Mouse (Mus musculus) gastrocnemius, postnatal 36 days (tissue): ENCODE measurements around the gene Utrn. TPM values are rescaled to one million over a fixed set of nuclear protein-coding genes. Genes with fewer than 3 reads are reported as not detected.

Experiments used
- DNase-seq, 2 experiments: peaks; one replicate each; pipeline ENCODE4 v3.0.0; 2022
- intact Hi-C: fragments of 180-260 bp; cut with DNase I; formaldehyde crosslinking; loops from one replicate; pipeline ENCODE4 v1.15.1; 2025
- total RNA-seq, 2 experiments: library from RNA; stranded (reverse); gene quantifications; 2 replicates each; pipeline ENCODE4 v1.2.3; 2021

The Utrn gene
- total RNA-seq, 2 experiments from 2014 or later: 21.8 to 21.9 TPM

GRCm38 (mm10) chr10:12483494-12483893 lies 385.7 kb downstream of the Utrn start:
- DNase-seq: no peak
- intact Hi-C loops: no loop called here

- intact Hi-C loops: no loop called here
- no peak for DNase-seq
Measured at GRCm38 (mm10) chr10:12482975-12483374, 386.2 kb downstream of the Utrn start.

GRCm38 (mm10) chr10:12474850-12475621 lies 394.1 kb downstream of the Utrn start:
- intact Hi-C loops: no loop called here
- DNase-seq: no peak

GRCm38 (mm10) chr10:12469391-12470057 lies 399.6 kb downstream of the Utrn start:
- intact Hi-C loops: no loop called here
- no peak for DNase-seq

DNA sequence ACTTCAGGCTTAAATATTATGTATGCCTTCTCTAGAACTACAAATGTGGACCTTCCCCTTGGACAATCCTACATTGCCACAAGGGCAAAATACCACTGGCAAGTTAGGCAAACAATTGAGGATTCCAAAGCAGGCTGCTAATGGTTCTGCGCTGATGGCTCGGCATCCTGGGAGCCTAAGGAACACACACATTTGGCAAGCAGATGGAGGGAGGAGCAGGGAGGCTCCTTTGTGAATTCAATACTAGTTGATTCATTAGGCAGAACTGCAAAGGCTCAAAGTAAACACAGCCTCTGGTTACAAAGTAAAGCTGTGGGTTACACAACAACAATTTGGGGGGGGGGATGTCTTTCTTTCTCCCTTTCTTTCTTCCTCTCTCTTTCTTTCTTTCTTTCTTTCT lies 401.6 kb downstream of the Utrn start:
- intact Hi-C loops: no loop called here
- no peak for DNase-seq

DNA sequence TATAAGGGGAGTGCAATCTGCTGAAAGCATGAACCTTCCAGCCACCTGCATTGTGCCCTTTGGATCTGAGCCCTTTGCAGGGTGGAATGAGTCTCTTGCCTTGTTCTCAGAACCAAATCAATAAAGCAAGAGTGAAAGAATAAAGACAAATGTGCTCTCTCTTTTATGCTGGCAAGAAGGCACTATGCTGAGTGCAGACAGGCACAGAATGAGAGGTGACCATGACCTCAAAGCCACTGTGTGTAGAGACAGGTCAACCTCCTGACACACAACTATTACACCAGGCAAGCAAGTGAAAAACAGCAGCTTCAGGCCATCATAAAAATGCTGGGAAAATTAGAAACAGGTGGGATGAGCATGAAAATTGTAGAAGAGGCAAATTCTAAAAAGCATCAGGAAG lies 408.2 kb downstream of the Utrn start:
- intact Hi-C loops: no loop called here
- DNase-seq: no peak

DNA sequence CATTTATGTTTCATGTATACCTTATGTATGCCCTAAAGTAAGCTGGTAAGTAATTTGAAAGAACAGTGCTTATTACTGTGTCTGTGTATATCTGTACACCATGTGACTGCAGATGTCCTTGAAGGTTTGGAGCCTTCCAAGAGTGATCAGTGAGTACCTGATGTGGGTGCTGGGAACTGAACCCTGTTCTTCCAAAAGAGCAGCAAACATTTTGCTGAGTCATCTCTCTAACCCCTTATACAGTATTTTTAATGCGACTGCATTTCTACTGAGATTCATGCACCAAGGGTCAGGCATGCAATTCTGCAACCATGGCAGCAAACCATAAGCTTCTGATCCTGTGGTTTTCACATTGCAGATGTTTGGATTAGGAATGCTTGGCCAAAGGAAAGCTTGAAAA lies 412.3 kb downstream of the Utrn start:
- intact Hi-C loops: no loop called here
- DNase-seq: no peak

DNA sequence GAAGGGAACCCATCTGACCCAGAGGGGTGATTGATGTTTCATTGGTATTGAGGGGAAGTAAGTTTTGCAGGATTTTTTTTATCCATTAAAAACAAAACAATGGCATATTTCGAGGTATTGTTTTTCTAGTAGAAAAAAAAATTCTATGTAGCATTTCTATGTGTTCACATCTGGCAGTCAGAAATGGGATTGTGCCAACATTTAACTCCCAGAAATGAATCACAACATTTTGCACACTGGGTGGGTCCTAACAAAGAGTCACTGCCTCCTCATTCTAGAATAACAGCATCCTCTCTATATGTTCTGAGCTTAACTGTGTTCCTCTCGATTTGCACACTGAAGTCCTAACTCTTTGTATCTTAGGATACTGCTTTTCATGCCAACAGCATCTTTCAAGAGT lies 416.5 kb downstream of the Utrn start:
- intact Hi-C loops: no loop called here
- no peak for DNase-seq

DNA sequence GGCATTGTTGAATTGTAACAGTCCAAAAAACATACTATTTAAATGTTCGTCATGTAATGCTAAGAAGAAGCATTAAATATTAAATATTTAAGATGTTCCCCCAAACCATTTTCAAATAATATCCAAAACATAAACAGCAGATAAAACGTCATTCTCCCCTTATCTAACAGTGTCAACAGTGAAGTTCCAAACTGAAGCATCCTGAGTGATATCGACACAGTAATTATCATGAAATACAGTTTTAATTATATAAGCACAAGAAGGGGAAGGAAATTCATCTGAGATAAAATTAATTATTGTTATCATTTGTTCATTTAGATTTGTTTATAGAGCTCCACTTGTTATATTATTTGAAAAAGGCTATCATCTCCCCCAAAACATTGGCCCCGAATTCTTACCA lies 425.0 kb downstream of the Utrn start:
- DNase-seq: no peak
- intact Hi-C loops: no loop called here

DNA sequence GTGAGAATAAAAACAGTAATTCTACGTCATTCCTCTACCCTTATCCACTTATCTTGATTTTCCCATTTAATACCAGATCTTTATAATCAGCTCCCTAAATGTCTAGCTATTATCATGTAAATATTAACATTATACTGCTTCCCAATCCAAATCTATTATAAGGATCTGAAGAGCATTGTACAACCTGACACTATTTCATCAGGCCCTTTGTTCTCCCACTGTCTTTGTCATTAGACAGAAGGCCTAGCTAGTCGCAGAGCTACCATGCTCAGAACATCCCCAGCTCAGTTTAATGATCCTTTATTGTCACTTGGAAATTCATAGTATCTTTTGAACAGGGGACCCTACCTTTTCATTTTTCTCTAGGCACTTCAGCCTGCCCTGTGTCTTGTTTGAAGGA lies 436.0 kb downstream of the Utrn start:
- no peak for DNase-seq
- intact Hi-C loops: no loop called here

DNA sequence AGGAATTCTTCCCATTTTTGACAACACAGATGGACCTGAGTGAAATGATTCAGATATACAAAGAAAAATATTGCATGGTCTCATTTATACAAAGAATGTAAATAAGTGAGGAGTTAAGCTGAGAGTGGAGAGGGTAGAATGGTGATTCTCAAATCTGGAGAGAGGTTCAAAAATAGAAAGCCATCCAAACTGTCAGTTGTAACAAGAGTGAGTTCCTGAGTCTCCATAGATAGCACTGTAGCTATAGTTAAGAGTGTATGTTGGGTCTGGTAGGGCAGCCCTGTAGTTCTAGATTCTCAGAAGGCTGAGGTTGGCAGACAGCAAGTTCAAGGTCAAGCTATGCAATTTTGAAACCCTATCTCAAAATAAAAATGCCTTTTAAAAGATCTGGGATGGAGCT lies 438.8 kb downstream of the Utrn start:
- no peak for DNase-seq
- intact Hi-C loops: no loop called here

DNA sequence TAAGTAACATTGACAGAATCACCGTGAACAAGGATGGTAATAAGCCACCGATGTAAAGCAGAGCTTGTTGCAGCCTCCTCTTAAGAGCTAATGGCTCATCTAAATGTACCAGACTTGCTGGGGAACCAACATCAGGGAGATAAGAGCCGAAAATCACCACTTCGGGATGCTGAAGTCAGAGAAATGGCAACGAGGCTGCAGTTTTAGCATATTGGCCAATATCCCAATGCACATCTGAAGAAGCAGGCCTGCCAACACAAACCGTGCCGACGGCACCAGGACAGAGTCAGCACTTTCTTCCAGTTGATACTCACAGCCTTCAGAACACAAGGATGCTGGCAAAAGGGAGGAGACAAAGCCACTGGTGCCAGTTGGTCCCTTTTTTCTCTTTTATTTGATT lies 442.3 kb downstream of the Utrn start:
- no peak for DNase-seq
- intact Hi-C loops: no loop called here

GRCm38 (mm10) chr10:12424944-12425343 lies 444.2 kb downstream of the Utrn start:
- intact Hi-C loops: no loop called here
- no peak for DNase-seq

DNA sequence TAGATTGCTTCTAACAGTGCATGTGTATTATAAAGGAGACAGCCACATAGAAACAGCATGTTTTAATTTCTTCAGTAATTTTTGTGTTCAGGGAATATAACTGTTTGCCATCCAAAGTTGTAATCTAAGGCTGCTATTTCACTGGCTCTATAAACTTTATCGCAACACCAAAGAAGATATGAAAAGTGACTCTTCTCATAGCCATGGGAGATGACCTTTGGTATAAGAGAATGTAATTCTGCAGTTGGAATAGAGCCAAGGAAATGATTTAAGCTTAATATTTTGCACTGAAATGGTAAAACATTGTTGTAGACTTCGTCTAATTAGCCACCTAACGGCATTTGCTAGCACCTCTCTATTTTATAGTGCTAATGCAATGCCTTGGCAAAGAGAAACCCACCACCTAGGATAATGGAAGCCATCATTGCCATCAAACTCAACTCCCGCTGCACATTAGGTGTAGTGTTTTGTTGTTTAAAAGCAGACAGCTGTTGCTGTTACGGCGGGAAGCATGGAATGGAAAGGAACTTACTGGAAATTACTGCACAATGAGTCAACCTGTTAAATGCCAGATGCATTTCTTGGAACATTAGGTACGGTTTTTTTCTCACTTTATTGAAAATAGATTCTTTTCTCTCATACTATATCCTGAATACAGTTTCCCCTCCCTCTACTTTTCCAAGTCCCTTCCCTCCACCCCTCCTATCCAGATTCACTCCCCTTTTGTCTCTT lies 445.0 kb downstream of the Utrn start:
- intact Hi-C loops: no loop called here
- DNase-seq: no peak

GRCm38 (mm10) chr10:12414967-12415366 lies 454.2 kb downstream of the Utrn start:
- no peak for DNase-seq
- intact Hi-C loops: no loop called here

DNA sequence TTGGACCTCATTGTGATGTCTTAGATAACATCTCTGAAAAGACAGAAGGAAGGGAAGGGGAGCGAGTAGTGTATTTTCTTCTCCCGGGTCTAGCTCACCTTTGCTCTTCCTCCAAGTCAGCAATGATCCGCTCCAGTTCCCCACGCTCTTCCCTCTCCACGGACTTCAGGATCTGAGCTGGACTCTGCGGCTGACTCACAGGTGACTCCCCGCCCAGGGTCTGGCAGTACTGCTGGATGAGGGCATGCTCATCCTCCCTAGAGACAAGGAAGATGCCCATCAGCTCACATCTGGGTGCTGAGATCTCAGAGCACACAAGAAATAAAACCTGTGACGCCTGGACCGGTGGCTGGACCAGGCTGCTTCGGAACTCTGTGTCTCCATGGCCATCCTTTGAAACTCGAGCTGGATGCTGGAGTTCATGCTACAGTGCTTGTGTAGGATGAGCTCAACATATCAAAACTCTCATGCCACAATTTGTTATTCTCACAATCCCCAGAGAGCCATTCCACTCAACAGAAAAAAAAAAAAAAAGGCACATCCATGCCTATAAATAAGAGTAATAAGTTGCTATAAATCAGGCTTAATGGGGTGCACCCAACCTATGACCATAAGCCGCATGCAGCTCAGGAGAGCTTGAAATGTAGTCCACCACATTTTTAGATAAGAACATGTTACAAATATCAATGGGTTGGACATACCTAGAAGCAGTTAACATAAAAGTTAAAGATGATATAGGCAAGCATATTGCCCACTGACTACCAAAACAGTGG lies 462.6 kb downstream of the Utrn start:
- DNase-seq: no peak
- intact Hi-C loops: no loop called here

DNA sequence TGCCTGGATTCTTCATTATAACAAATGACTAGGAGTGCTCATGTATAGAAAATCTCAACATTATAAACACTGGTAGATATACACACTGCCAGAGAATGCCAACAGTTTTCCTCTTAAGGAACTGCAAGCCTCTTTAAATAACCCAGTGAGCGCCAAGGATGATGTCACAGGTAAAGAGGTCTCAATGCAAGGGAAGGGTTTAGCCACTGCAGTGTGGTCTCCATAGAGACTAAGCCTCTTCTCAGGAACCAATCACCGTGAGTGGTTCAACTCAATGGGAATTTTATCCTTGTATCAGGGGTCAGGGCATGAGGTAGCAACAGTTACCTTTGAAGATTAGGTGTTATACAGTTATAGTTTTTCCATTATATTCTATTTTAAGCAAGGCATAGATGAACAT lies 469.7 kb downstream of the Utrn start:
- intact Hi-C loops: no loop called here
- DNase-seq: no peak

GRCm38 (mm10) chr10:12380139-12380538 lies 489.0 kb downstream of the Utrn start:
- no peak for DNase-seq
- intact Hi-C loops: no loop called here

DNA sequence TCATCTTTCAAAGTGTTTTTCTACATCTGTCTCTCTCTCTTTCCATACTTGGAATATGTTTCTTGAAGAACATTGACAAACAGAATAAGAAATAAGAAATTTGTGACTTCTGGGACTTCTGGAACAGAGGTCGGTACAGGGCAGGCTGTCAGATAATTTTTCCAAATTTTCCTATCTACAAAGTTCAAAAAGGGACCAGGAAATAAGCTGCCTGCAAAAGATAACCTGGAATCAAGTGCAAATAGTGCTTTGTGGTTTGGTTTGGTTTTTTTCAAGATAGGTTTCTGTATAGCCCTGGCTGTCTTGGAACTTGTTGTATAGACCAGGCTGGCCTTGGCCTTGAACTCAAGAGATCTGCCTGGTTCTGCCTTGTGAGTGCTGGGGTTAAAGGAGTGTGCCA lies 490.0 kb downstream of the Utrn start:
- no peak for DNase-seq
- intact Hi-C loops: no loop called here

GRCm38 (mm10) chr10:12377727-12378126 lies 491.4 kb downstream of the Utrn start:
- intact Hi-C loops: no loop called here
- no peak for DNase-seq

DNA sequence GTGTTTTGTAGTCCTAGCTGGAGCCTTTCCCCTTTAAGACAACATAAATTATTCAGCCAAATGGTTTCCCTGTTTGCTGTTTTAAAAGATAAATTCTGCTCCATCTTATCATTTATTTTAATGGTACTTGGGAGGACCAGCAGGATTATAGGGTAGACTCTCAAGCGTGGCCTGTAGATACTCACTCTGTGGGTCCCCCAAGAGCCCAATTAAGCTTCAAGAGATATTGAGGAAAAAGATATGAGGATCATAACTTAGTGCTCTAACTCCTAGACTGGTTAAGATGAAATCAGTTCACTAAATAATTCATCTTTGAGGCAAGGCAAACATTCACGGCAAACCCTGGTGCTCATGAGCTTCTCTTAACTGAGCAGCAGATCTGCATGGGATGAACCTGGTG lies 493.1 kb downstream of the Utrn start:
- intact Hi-C loops: no loop called here
- no peak for DNase-seq
